Mouse (Mus musculus) stomach, embryonic 14.5 days (tissue): ENCODE data around the gene Pkd1l2. TPM values are rescaled to one million over a fixed set of nuclear protein-coding genes. Genes with fewer than 3 reads are reported as not detected.

Source experiments
- ATAC-seq: fragments of 200-750 bp; cut with Nextera tagmentation; 2 replicates; pipeline ENCODE4 v1.8.0; 2017; ENCODE audit warnings: low read depth, moderate TSS enrichment; ENCODE audit not compliant: insufficient number of reproducible peaks, insufficient read depth, low FRiP score
- H3K27ac ChIP-seq: fragments of 300-500 bp; sonication (generic); 2 replicates; pipeline ENCODE4 v1.5.1; 2014; ENCODE audit warnings: mild to moderate bottlenecking, low read length, moderate library complexity, mixed read lengths
- H3K27me3 ChIP-seq: fragments of 300-500 bp; sonication (generic); 2 replicates; pipeline ENCODE4 v1.6.1; 2014; ENCODE audit warnings: low read length, control low read depth, mixed read lengths; ENCODE audit not compliant: control insufficient read depth, insufficient read depth
- H3K36me3 ChIP-seq: fragments of 300-500 bp; sonication (generic); 2 replicates; pipeline ENCODE4 v1.6.1; 2014; ENCODE audit warnings: mild to moderate bottlenecking, control low read depth, low read length, moderate library complexity, mixed read lengths; ENCODE audit not compliant: control insufficient read depth, insufficient read depth
- H3K4me1 ChIP-seq: fragments of 300-500 bp; sonication (generic); 2 replicates; pipeline ENCODE4 v1.6.1; 2014; ENCODE audit warnings: low read length, control low read depth, mixed read lengths; ENCODE audit not compliant: control insufficient read depth, insufficient read depth
- H3K4me2 ChIP-seq: fragments of 300-500 bp; sonication (generic); replicated peaks from 2 replicates; pipeline ENCODE4 v1.6.1; 2014; ENCODE audit warnings: low read depth, low read length, control low read depth
- H3K4me3 ChIP-seq: fragments of 300-500 bp; sonication (generic); 2 replicates; pipeline ENCODE4 v1.5.1; 2014; ENCODE audit warnings: low read depth, low read length, control low read depth
- H3K9ac ChIP-seq: fragments of 300-500 bp; sonication (generic); replicated peaks from 2 replicates; pipeline ENCODE4 v1.6.1; 2014; ENCODE audit warnings: low read depth, mild to moderate bottlenecking, control low read depth, low read length, moderate library complexity, mixed read lengths
- H3K9me3 ChIP-seq: fragments of 300-500 bp; sonication (generic); 2 replicates; pipeline ENCODE4 v1.6.1; 2016; ENCODE audit warnings: low read depth, low read length, control low read depth; ENCODE audit not compliant: control insufficient read depth
- WGBS: fragments of 180-500 bp; shearing (Covaris S2); extraction: QIAGEN DNeasy Blood & Tissue Kit; methylation state at CpG from one replicate; pipeline ENCODE4 v1.1.7; 2014; 5-methylcytosine and 5-hydroxymethylcytosine counted together
- polyA plus RNA-seq: library from polyadenylated mRNA; unstranded; fragments of >200 nt; fragmentation: Nextera tagmentation; extraction: Ambion mirVana; gene quantifications from 2 replicates; pipeline ENCODE4 v1.2.1, GENCODE M21; 2014

Gene Pkd1l2
- polyA plus RNA-seq, 1 experiment from 2014 or later = not detected

- no peaks in the 10 kb centered on the region for H3K27me3 ChIP-seq
- no peaks in the 10 kb centered on the region; the same call in 1 of the 2 replicates for H3K9me3 ChIP-seq
- no peak for ATAC-seq
- no peaks in the 10 kb centered on the region for H3K4me1 ChIP-seq
- H3K4me2 ChIP-seq = no peak overlapping the region
- WGBS = 58% methylated on average over 7 of the region's 7 CpGs
- H3K36me3 ChIP-seq = no peaks in the 10 kb centered on the region
- no peak overlapping the region for H3K4me3 ChIP-seq
- no peak overlapping the region for H3K9ac ChIP-seq
- H3K27ac ChIP-seq = no peak overlapping the region
Observed at GRCm38 (mm10) chr8:117059021-117059420, 23.2 kb downstream of the Pkd1l2 start.

- Histone ChIP-seq H3K4me3 (no peak overlapping the region), H3K4me2 (no peak overlapping the region), H3K27ac (no peak overlapping the region), H3K9ac (no peak overlapping the region), H3K4me1 (no peaks in the 10 kb centered on the region), H3K27me3 (no peaks in the 10 kb centered on the region), H3K36me3 (no peaks in the 10 kb centered on the region), H3K9me3 (no peaks in the 10 kb centered on the region)
- 57% methylated on average over 6 of the region's 6 CpGs for WGBS
- no peak for ATAC-seq
Observed at GRCm38 (mm10) chr8:117055097-117055496, 27.2 kb downstream of the Pkd1l2 start.

- Histone ChIP-seq H3K36me3 (no peaks in the 10 kb centered on the region), H3K27me3 (no peaks in the 10 kb centered on the region), H3K4me1 (no peaks in the 10 kb centered on the region), H3K9me3 (no peaks in the 10 kb centered on the region), H3K4me3 (no peak overlapping the region), H3K9ac (no peak overlapping the region), H3K27ac (no peak overlapping the region), H3K4me2 (no peak overlapping the region)
- 89% methylated on average over 3 of the region's 3 CpGs for WGBS
- ATAC-seq = no peak
Observed at GRCm38 (mm10) chr8:117054146-117054545, 28.1 kb downstream of the Pkd1l2 start.

DNA sequence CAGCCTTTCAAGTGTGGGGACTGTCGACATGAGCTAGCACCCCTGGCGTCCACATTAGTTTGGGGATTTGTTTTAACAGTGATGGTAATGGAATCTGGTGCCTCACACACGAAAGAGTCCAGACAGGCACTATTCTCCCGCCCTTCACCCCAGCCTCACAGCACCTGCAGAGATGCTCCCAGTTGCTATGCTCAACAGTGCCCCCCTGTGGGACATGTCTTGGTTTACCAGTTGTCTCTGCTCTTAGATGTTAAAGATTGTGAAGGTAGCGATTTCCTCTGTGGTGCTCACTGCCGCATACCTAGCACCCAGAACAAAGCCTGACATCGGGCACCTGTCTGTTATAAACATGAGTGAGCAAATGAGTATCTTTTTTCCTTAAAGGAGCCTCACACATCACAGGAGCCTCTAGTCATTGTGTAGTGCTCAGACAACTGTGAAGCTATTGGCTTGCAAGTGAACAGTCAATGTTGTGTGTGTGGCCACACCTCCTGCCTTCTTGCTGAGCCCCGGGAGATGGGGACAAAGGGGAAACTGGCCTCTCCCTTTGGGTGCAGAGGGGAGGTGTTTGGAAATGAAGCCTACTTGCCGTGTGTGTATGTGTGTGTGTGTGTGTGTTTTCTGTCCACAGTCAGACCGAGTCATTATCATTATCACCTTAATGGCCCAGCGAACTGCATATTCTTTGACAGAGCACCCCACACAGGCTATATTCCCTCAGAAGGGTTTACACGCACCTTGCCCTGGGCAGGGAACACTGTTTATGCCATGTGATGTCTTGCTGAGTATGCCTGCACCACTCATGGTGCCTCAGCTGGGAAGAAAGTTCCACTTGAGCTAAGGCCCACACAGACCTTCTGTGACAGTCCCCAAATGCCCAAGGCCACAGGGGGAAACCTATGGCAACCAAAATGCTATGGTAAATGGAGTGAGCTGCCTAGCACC lies 28.8 kb downstream of the Pkd1l2 start:
- Histone ChIP-seq H3K27ac (no peak overlapping the region), H3K9ac (no peak overlapping the region), H3K4me1 (no peaks in the 10 kb centered on the region), H3K4me2 (no peak overlapping the region), H3K36me3 (no peaks in the 10 kb centered on the region), H3K4me3 (no peak overlapping the region), H3K9me3 (no peaks in the 10 kb centered on the region), H3K27me3 (no peaks in the 10 kb centered on the region)
- ATAC-seq = no peak
- 64% methylated on average over 12 of the region's 12 CpGs for WGBS

DNA sequence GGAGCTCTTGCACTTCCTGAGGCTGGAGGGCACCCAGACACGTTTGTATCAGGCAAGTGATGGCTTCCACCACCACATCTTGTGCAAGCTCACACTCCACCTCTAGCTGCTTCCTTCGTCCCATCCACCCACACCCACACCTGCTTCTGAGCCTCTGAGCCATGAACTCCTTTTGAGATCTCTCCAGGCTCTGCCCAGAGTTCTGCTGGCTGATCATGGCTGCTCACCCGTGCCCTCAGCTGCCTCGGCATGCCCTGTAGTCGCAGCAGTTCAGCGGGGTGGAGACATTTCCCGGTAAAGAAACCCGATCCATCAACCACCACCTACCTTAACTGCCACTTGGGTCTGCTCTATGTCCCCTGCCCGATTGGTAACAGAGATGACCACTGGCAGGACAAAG lies 30.9 kb downstream of the Pkd1l2 start:
- no peaks in the 10 kb centered on the region for H3K27me3 ChIP-seq
- no peaks in the 10 kb centered on the region for H3K36me3 ChIP-seq
- 50% methylated on average over 9 of the region's 9 CpGs for WGBS
- H3K9me3 ChIP-seq = no peaks in the 10 kb centered on the region
- no peaks in the 10 kb centered on the region for H3K4me1 ChIP-seq
- no peak overlapping the region for H3K4me3 ChIP-seq
- no peak overlapping the region for H3K4me2 ChIP-seq
- no peak overlapping the region for H3K9ac ChIP-seq
- ATAC-seq = no peak
- H3K27ac ChIP-seq = no peak overlapping the region

- Histone ChIP-seq H3K9me3 (no peaks in the 10 kb centered on the region), H3K27me3 (no peaks in the 10 kb centered on the region), H3K9ac (no peak overlapping the region), H3K27ac (no peak overlapping the region), H3K4me3 (no peak overlapping the region), H3K36me3 (no peaks in the 10 kb centered on the region), H3K4me2 (no peak overlapping the region), H3K4me1 (no peaks in the 10 kb centered on the region)
- no peak for ATAC-seq
- 83% methylated on average over 9 of the region's 9 CpGs for WGBS
Observed at GRCm38 (mm10) chr8:117050763-117051162, 31.5 kb downstream of the Pkd1l2 start.

DNA sequence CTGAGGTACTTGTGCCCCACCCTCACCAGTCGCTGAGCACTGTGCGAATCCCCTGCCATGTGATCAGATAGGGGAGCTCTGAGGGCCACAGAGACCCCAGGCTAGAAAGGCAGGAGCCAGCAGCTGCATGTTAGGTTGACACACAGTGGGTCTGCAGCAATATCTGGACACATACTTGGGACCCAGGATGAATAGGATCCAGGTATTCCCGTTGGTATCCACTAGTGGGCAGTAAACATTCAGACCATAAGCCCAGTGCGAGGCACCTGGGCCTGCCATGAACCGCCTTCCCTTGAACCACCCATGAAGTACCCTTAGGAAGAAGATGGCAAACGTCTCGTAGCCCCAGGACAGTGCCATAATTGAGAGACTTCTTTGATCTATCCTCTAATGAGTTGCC lies 32.8 kb downstream of the Pkd1l2 start:
- H3K4me1 ChIP-seq = no peaks in the 10 kb centered on the region
- 61% methylated on average over 7 of the region's 7 CpGs for WGBS

DNA sequence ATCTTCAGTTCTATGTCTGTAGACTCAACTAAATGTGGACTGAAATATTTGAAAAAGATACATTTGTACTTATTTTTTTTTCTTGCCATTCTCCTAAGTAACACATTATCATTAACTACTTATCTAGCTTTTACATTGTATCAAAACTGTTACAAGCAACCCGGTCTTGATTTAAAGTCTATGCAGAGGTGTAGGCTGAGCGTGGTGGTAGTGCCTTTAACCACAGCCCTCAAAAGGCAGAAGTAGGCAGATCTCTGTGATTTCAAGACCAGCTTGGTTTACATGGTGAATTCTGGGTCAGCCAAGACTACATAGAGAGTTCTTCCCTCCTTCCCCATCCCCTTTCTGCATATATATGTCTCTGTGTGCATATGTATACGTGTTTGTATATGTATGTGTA lies 38.7 kb downstream of the Pkd1l2 start:
- ATAC-seq = no peak

More for the DNA sequence above, 32.8 kb downstream of the Pkd1l2 start:
- Histone ChIP-seq H3K27me3 (no peaks in the 10 kb centered on the region), H3K4me3 (no peak overlapping the region), H3K27ac (no peak overlapping the region), H3K9me3 (no peaks in the 10 kb centered on the region), H3K9ac (no peak overlapping the region), H3K4me2 (no peak overlapping the region), H3K36me3 (no peaks in the 10 kb centered on the region)
- ATAC-seq = no peak

More for the DNA sequence above, 38.7 kb downstream of the Pkd1l2 start:
- H3K27me3 ChIP-seq = no peaks in the 10 kb centered on the region
- no peak overlapping the region for H3K9ac ChIP-seq
- H3K4me1 ChIP-seq = no peaks in the 10 kb centered on the region
- H3K36me3 ChIP-seq = no peaks in the 10 kb centered on the region
- no peaks in the 10 kb centered on the region for H3K9me3 ChIP-seq
- H3K4me3 ChIP-seq = no peak overlapping the region
- H3K4me2 ChIP-seq = no peak overlapping the region
- H3K27ac ChIP-seq = no peak overlapping the region
- 86% methylated on average over 3 of the region's 3 CpGs for WGBS
